Comparison of ENCODE assay signal across 21 mouse cellular contexts in genomic region chr10:99617623-99618022, GRCm38 (mm10).
"Had no signal": no experiment of that assay in that cellular context is flagged by ENCODE, and none has a peak within 500 bp of the region (broad histone marks: within the 10 kb centered on the region; RNA-seq: fewer than 3 reads in every experiment).

No protein-coding gene starts in this region.

- ATAC-seq: forebrain, embryonic 13.5 days; forebrain, embryonic 14.5 days; forebrain, embryonic 15.5 days; forebrain, embryonic 16.5 days; forebrain, postnatal 0 days had no signal

- DNase-seq: cerebellum, adult 8-10 months; cerebellum, adult 9-10 months; cerebellum, adult 9-11 months; cerebellum, postnatal 10 days; cerebellum, postnatal 14 days; cerebellum, postnatal 25 days; cerebellum, postnatal 36 days; embryo, embryonic 11 days; forebrain, postnatal 0 days; gastrocnemius, adult 2 months; gastrocnemius, postnatal 10 days; gastrocnemius, postnatal 14 days; gastrocnemius, postnatal 25 days; gastrocnemius, postnatal 36 days; heart, adult 11 months; heart, adult 18-20 months; heart, adult 2 months had no signal
